Mouse (Mus musculus): ENCODE results near the gene Pax5. TPM values are rescaled to one million over a fixed set of nuclear protein-coding genes. Genes with fewer than 3 reads are reported as not detected.
A peak's percentile ranks its signal among the peaks of the same experiment; 100 is the strongest.

Gene Pax5
- total and polyA plus RNA-seq, 3 experiments, result not detected

DNA sequence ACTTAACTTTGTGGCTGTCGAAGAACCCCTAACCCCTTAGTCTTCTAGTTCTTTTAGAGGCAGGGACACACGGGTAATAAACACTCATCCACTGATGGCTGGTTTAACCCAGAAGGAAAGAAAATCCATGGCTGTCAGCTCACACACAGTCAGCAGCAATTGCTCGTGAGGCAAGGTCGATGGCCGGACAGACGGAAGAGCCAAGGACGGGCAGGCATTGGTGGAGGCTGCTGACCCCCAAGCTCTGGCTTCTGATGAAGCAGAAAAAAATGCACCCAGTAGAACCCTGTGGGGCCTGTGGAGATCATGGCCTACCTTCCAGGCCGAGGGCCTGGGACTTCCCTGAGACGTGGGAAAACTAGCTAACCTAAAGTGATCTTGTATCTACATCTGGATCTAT, 227.4 kb downstream of the Pax5 start:
- no peak overlapping the region for H3K9ac ChIP-seq (ENCODE audit: control insufficient read depth, low read depth, low read length, poor library complexity, severe bottlenecking)
- DNase-seq (ENCODE audit: low read depth, low spot score), result no peak
- no peak overlapping the region for H3K4me3 ChIP-seq (ENCODE audit: control insufficient read depth in 1 of 2, insufficient read depth in 1 of 2, low read depth in 2 of 2, low read length in 2 of 2)
- no peak overlapping the region for H3K27ac ChIP-seq (ENCODE audit: control insufficient read depth, low read depth, low read length)
- no peaks in the 10 kb centered on the region for H3K9me3 ChIP-seq (replicated peaks; ENCODE audit: insufficient read depth, low read length)
- no peaks in the 10 kb centered on the region for H3K79me2 ChIP-seq (ENCODE audit: control insufficient read depth, insufficient read depth, low read length, poor library complexity)
- no peaks in the 10 kb centered on the region for H3K27me3 ChIP-seq (ENCODE audit: control insufficient read depth in 1 of 2, insufficient read depth in 2 of 2, low read length in 2 of 2)
- no peaks in the 10 kb centered on the region for H3K36me3 ChIP-seq (ENCODE audit: control insufficient read depth in 1 of 2, insufficient read depth in 2 of 2, low read length in 2 of 2)
- TF ChIP-seq ELF1 (IDR thresholded peaks at IDR 0.05; ENCODE audit: low read depth, low read length) (no peak), POLR2A (IDR thresholded peaks at IDR 0.05; ENCODE audit: control insufficient read depth in 1 of 2, insufficient read depth in 1 of 2, low read depth in 1 of 2, low read length in 2 of 2, poor library complexity in 1 of 2) (no peak), E2F4 (IDR thresholded peaks at IDR 0.05; ENCODE audit: borderline replicate concordance, low read depth, low read length) (no peak), POLR2AphosphoS5 (IDR thresholded peaks at IDR 0.05; ENCODE audit: borderline replicate concordance, low read depth, low read length) (no peak), USF1 (IDR thresholded peaks at IDR 0.05; ENCODE audit: low read depth, low read length) (no peak), POLR2AphosphoS2 (IDR thresholded peaks at IDR 0.05; ENCODE audit: low read length) (no peak), MAZ (IDR thresholded peaks at IDR 0.05; ENCODE audit: low read depth, low read length) (no peak), CHD2 (IDR thresholded peaks at IDR 0.05; ENCODE audit: low read length) (no peak), RAD21 (IDR thresholded peaks at IDR 0.05; ENCODE audit: low read depth, low read length) (no peak), TAL1 (IDR thresholded peaks at IDR 0.05; ENCODE audit: low read length) (no peak), ZC3H11A (IDR thresholded peaks at IDR 0.05; ENCODE audit: low read depth, low read length) (no peak), TCF12 (IDR thresholded peaks at IDR 0.05; ENCODE audit: low read depth, low read length) (no peak)
- H3K4me1 ChIP-seq (ENCODE audit: control insufficient read depth in 1 of 2, insufficient read depth in 2 of 2, low read length in 2 of 2), result no peaks in the 10 kb centered on the region

- Histone ChIP-seq H3K27me3 (ENCODE audit: control insufficient read depth in 1 of 2, insufficient read depth in 2 of 2, low read length in 2 of 2) (no peaks in the 10 kb centered on the region), H3K79me2 (ENCODE audit: control insufficient read depth, insufficient read depth, low read length, poor library complexity) (no peaks in the 10 kb centered on the region), H3K4me1 (ENCODE audit: control insufficient read depth in 1 of 2, insufficient read depth in 2 of 2, low read length in 2 of 2) (no peaks in the 10 kb centered on the region), H3K9ac (ENCODE audit: control insufficient read depth, low read depth, low read length, poor library complexity, severe bottlenecking) (no peak overlapping the region), H3K36me3 (ENCODE audit: control insufficient read depth in 1 of 2, insufficient read depth in 2 of 2, low read length in 2 of 2) (no peaks in the 10 kb centered on the region), H3K9me3 (replicated peaks; ENCODE audit: insufficient read depth, low read length) (no peaks in the 10 kb centered on the region), H3K4me3 (ENCODE audit: control insufficient read depth in 1 of 2, insufficient read depth in 1 of 2, low read depth in 2 of 2, low read length in 2 of 2) (no peak overlapping the region), H3K27ac (ENCODE audit: control insufficient read depth, low read depth, low read length) (no peak overlapping the region)
- peak; percentile 6 for DNase-seq (ENCODE audit: low read depth, low spot score)
- TF ChIP-seq USF2 (IDR thresholded peaks at IDR 0.05; ENCODE audit: borderline replicate concordance in 1 of 2, insufficient read depth in 1 of 2, low read depth in 1 of 2, low read length in 2 of 2) (no peak), CHD1 (IDR thresholded peaks at IDR 0.05; ENCODE audit: low read depth, low read length) (no peak), CTCF (IDR thresholded peaks at IDR 0.05 in 2 of 3, conservative IDR thresholded peaks at IDR 0.05 in 1 of 3; ENCODE audit: control insufficient read depth in 1 of 3, insufficient read depth in 1 of 3, low read depth in 2 of 3, low read length in 3 of 3, poor library complexity in 1 of 3, severe bottlenecking in 1 of 3) (peak; percentile 38 to 58 (median 42)), MYB (IDR thresholded peaks at IDR 0.05; ENCODE audit: low read depth, low read length) (no peak), UBTF (IDR thresholded peaks at IDR 0.05; ENCODE audit: borderline replicate concordance, insufficient read depth, low read depth, low read length) (no peak), RAD21 (IDR thresholded peaks at IDR 0.05; ENCODE audit: low read depth, low read length) (peak; percentile 10)
These were observed 230.5 kb downstream of the Pax5 start for GRCm38 (mm10) chr4:44479755-44480154.

Other genes starting within 250 kb of the Pax5 start
- gene Zcchc7, start 45.4 kb upstream of the Pax5 start, total RNA-seq (2012; rRNA removed), result 16.1 and 17.8 TPM in 2 replicates
- 10 to 100 TPM in 1 of 2 experiments, not detected in 1; 18.2 TPM for gene Zcchc7, start 45.4 kb upstream of the Pax5 start, polyA plus RNA-seq (2012; ENCODE audit: insufficient read depth in 1 of 2, insufficient read length in 2 of 2, low read depth in 1 of 2, low replicate concordance in 2 of 2, missing spikeins in 1 of 2)

Measured in MEL (cell line).